Mouse (Mus musculus) layer of hippocampus, adult 11-12 months (tissue): ENCODE results near the gene Wfdc16.
A peak's percentile ranks its signal among the peaks of the same experiment; 100 is the strongest.
"Not testable (repeated sequence)": the region's sequence is repeated elsewhere in the genome, so short reads cannot be mapped to it uniquely, and the experiment has no call there.

Source experiments
- DNase-seq: peaks from one replicate; pipeline ENCODE4 v3.0.0; 2022; ENCODE audit warnings: low spot score

Gene Wfdc16

DNA sequence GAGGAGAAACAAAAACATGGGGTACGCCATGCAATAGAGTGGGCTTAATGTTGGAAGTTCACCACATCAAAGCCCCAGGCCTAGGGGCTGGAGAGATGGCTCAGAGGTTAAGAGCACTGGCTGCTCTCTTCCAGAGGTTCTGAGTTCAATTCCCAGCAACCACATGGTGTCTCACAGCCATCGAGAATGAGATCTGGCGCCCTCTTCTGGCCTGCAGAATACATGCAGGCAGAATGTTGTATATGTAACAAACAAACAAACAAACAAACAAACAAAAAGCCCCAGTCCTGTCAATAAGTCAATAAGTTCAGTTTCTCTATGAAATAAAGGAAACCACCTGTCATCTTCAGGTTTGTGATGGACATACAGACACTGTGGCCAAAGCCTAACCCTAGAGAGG lies 38.4 kb downstream of the Wfdc16 start:
- DNase-seq: no peak

DNA sequence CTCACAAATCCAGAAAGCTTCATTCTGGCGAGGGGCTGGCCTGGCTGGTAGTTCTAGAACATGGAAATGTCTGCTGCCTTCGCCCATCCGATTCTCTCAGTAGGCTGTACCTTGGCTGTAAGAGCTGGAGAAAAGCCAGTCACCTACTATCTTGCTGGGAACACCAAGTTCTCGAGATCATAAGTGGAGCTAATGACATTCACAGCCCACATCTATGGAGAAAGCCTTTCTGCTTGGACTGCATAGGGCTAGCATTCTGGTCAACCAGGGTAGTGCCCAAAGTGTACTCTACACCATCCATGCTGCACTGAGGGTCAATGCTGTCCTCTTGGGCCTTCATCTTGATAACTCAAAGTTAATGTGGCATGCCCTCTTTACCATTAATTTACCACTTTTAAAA lies 45.1 kb downstream of the Wfdc16 start, which contains the start of gene Eppin:
Gene Eppin, minus strand, starts transcription at position 101 of the 400 bp plus-strand sequence.
- DNase-seq: no peak

DNA sequence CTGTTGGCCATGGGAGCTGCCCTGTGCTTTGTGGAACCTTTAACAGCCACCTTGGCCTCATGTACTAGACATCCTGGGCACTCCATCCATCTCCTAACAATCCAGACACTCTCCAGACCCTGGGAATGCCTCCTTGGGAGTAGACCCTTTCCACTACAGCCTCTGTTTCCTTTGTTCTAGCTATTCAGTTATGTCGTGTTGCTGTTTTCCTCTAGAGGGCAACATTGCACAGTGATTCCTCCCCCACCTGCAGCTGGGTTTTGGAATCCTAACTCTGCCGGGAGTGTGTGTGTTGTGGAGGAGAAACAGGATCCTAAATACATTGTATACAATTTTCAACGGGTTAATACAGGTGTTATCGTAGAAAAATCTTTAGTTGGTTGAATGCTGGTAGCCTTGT lies 46.6 kb downstream of the Wfdc16 start:
- peak; percentile 22 for DNase-seq

DNA sequence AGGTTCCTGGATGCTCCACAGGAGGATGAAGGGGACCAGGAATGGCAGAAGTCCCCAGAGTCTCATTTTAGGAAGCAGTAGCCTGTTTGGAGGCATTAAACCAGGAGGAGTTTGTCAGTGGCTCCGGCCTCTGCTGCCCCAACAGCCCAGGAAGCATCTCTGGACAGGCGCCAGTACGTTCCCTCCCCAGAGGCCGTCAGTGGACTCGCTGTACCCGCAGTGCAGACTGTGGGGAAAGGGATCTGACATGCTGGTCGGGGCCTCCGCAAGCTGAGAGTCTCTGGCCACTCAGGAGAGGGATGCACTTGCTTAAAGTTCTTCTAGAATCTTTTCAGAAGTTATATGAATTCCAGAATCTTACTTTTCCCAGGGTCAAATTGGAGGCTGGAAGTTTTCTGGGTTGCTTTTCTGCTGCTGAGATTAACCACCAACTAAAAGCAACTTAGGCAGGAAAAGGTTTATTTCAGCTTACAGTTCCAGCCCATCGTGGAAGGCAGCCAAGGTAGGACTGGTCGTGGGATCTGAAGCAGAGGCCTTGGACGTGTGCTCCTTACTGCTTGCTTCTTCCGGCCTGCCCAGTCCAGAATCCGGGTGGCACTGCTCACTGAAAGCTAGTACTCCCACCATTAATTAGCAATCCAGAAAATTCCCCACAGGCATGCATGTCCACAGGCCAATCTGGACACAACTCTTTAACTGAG lies 53.4 kb downstream of the Wfdc16 start, which contains the start of gene Wfdc6a:
Gene Wfdc6a, minus strand, starts transcription at position 423 of the 701 bp plus-strand sequence.
- DNase-seq: not testable (repeated sequence)
